Mouse (Mus musculus) layer of hippocampus, adult 18-20 months (tissue): ENCODE results near the gene Epha8. TPM values are rescaled to one million over a fixed set of nuclear protein-coding genes. Genes with fewer than 3 reads are reported as not detected.
A peak's percentile ranks its signal among the peaks of the same experiment; 100 is the strongest.

Source experiments
- DNase-seq, 2 experiments: peaks; one replicate each; pipeline ENCODE4 v3.0.0; 2022; ENCODE audit warnings: low spot score in 2 of 2
- total RNA-seq, 2 experiments: library from RNA; stranded (reverse); gene quantifications; 2 replicates each; pipeline ENCODE4 v1.2.3; 2021

Gene Epha8
- total RNA-seq, 2 experiments from 2014 or later = 1.2 to 1.9 TPM

GRCm38 (mm10) chr4:136907809-136908208, 48.8 kb downstream of the Epha8 start:
- no peak for DNase-seq

- DNase-seq = no peak
Measured at GRCm38 (mm10) chr4:136907033-136907432, 49.6 kb downstream of the Epha8 start.

- no peak for DNase-seq
Measured at GRCm38 (mm10) chr4:136904767-136905539, 51.7 kb downstream of the Epha8 start.

GRCm38 (mm10) chr4:136899154-136899553, 57.5 kb downstream of the Epha8 start:
- no peak for DNase-seq

GRCm38 (mm10) chr4:136898637-136899036, 58.0 kb downstream of the Epha8 start, which contains the start of gene C1qa:
TSS of gene C1qa (minus strand) at chr4:136898803.
- no peak for DNase-seq

GRCm38 (mm10) chr4:136898084-136898598, 58.5 kb downstream of the Epha8 start:
- DNase-seq = no peak

- no peak for DNase-seq
Measured at GRCm38 (mm10) chr4:136896461-136896860, 60.2 kb downstream of the Epha8 start.

GRCm38 (mm10) chr4:136895861-136896260, 60.8 kb downstream of the Epha8 start:
- DNase-seq = no peak

GRCm38 (mm10) chr4:136894821-136895220, 61.8 kb downstream of the Epha8 start:
- DNase-seq = no peak

GRCm38 (mm10) chr4:136893691-136894543, 62.7 kb downstream of the Epha8 start:
- peak in 1 of 2 experiments; percentile 72 for DNase-seq

- DNase-seq = no peak
Measured at GRCm38 (mm10) chr4:136892811-136893210, 63.8 kb downstream of the Epha8 start, which contains the start of gene C1qc. TSS of gene C1qc (minus strand) at chr4:136893065.

- no peak for DNase-seq
Measured at GRCm38 (mm10) chr4:136892371-136892770, 64.2 kb downstream of the Epha8 start.

- no peak for DNase-seq
Measured at GRCm38 (mm10) chr4:136891115-136891514, 65.5 kb downstream of the Epha8 start.

- DNase-seq = no peak
Measured at GRCm38 (mm10) chr4:136889981-136890380, 66.6 kb downstream of the Epha8 start.

GRCm38 (mm10) chr4:136887714-136888113, 68.9 kb downstream of the Epha8 start:
- DNase-seq = no peak

GRCm38 (mm10) chr4:136886101-136886500, 70.5 kb downstream of the Epha8 start, which contains the start of gene C1qb:
TSS of gene C1qb (minus strand) at chr4:136886187.
- no peak for DNase-seq

Other genes with a start within 250 kb of the Epha8 start
- gene Ephb2, start 120.8 kb downstream of the Epha8 start, total RNA-seq = 10 to 100 TPM; 21.2 to 21.3 TPM
- gene C1qb, start 70.6 kb downstream of the Epha8 start, total RNA-seq = 10 to 100 TPM; 56.5 to 79.9 TPM
- 10 to 100 TPM; 41.0 to 50.7 TPM for gene C1qc, start 63.8 kb downstream of the Epha8 start, total RNA-seq
- gene C1qa, start 58.0 kb downstream of the Epha8 start, total RNA-seq = 10 to 100 TPM; 59.6 to 68.5 TPM
- gene Zbtb40, start 92.0 kb upstream of the Epha8 start, total RNA-seq = 10 to 100 TPM; 13.6 to 14.6 TPM